Mouse (Mus musculus) hindbrain, embryonic 14.5 days (tissue): ENCODE results near the gene 1700024G13Rik. TPM values are rescaled to one million over a fixed set of nuclear protein-coding genes. Genes with fewer than 3 reads are reported as not detected.
"Not testable (repeated sequence)": the region's sequence is repeated elsewhere in the genome, so short reads cannot be mapped to it uniquely, and the experiment has no call there.

ENCODE experiments used
- ATAC-seq: fragments of 200-750 bp; cut with Nextera tagmentation; 2 replicates; pipeline ENCODE4 v1.8.0; 2017; ENCODE audit warnings: moderate number of reproducible peaks, mild to moderate bottlenecking, moderate TSS enrichment, moderate library complexity; ENCODE audit not compliant: low FRiP score
- DNase-seq: peaks from one replicate; pipeline ENCODE4 v3.0.0-alpha.2; 2015; ENCODE audit warnings: low spot score
- H3K27ac ChIP-seq: fragments of 300-500 bp; sonication (generic); 2 replicates; pipeline ENCODE4 v1.5.1; 2014; ENCODE audit warnings: mild to moderate bottlenecking, moderate library complexity
- H3K27me3 ChIP-seq: fragments of 300-500 bp; sonication (generic); 2 replicates; pipeline ENCODE4 v1.6.1; 2014; ENCODE audit warnings: mild to moderate bottlenecking, low read length, mixed read lengths; ENCODE audit not compliant: control insufficient read depth, insufficient read depth
- H3K36me3 ChIP-seq: fragments of 300-500 bp; sonication (generic); replicated peaks from 2 replicates; pipeline ENCODE4 v1.6.1; 2014; ENCODE audit not compliant: control insufficient read depth, insufficient read depth
- H3K4me1 ChIP-seq: fragments of 300-500 bp; sonication (generic); replicated peaks from 2 replicates; pipeline ENCODE4 v1.6.1; 2014; ENCODE audit warnings: antibody characterized with exemption, low read length, mixed read lengths; ENCODE audit not compliant: control insufficient read depth, insufficient read depth
- H3K4me2 ChIP-seq: fragments of 300-500 bp; sonication (generic); replicated peaks from 2 replicates; pipeline ENCODE4 v1.6.1; 2014; ENCODE audit warnings: mild to moderate bottlenecking, moderate library complexity
- H3K4me3 ChIP-seq: fragments of 300-500 bp; sonication (generic); replicated peaks from 2 replicates; pipeline ENCODE4 v1.5.1; 2014; ENCODE audit warnings: mild to moderate bottlenecking, low read length
- H3K9ac ChIP-seq: fragments of 300-500 bp; sonication (generic); 2 replicates; pipeline ENCODE4 v1.6.1; 2014
- H3K9me3 ChIP-seq: fragments of 300-500 bp; sonication (generic); 2 replicates; pipeline ENCODE4 v1.6.1; 2016; ENCODE audit warnings: low read length; ENCODE audit not compliant: control insufficient read depth
- WGBS: fragments of 180-500 bp; shearing (Covaris S2); extraction: QIAGEN DNeasy Blood & Tissue Kit; methylation state at CpG from one replicate; pipeline ENCODE4 v1.1.7; 2014; 5-methylcytosine and 5-hydroxymethylcytosine counted together
- polyA plus RNA-seq: library from polyadenylated mRNA; unstranded; fragments of >200 nt; fragmentation: Nextera tagmentation; extraction: Ambion mirVana; gene quantifications from 2 replicates; pipeline ENCODE4 v1.2.1, GENCODE M21; 2014

1700024G13Rik gene
- 0.85 and 0.87 TPM in 2 replicates for polyA plus RNA-seq

DNA sequence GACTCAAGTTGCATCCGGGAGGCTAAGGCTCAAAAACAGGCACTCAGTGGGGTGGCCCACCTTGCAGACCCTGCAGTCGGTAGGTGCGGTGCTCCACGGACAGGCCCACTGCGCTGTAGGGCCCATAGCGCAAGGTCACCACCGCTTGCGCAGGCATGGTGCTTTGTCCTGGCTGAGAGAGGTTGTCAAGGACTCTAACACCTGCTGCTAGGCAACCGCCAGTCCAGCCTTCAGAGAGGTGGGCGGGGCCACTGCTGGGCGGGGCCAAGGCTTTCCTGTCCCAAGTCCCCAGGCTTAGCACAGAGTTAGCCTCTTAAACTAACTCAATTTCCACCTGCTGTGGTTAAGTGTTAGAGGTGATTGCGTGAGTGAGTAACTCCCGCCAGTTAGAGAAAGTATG, at the start of gene 1700024G13Rik:
TSS of gene 1700024G13Rik (minus strand) at position 196 of the 400 bp plus-strand sequence.
- Histone ChIP-seq H3K36me3 (no peaks in the 10 kb centered on the region), H3K4me2 (0 out of 2 replicates have a peak within 1 kb of the TSS, but pooled peaks have one; percentile 18), H3K9me3 (no peaks in the 10 kb centered on the region), H3K9ac (no peak within 1 kb of the TSS), H3K4me1 (no peaks in the 10 kb centered on the region), H3K27me3 (no peaks in the 10 kb centered on the region), H3K27ac (no peak within 1 kb of the TSS), H3K4me3 (no peak within 1 kb of the TSS)
- DNase-seq: peak; percentile 35
- 0 out of 2 replicates have a peak, but pooled peaks have one; percentile 43 for ATAC-seq
- 1% methylated on average over 13 of the region's 13 CpGs for WGBS

DNA sequence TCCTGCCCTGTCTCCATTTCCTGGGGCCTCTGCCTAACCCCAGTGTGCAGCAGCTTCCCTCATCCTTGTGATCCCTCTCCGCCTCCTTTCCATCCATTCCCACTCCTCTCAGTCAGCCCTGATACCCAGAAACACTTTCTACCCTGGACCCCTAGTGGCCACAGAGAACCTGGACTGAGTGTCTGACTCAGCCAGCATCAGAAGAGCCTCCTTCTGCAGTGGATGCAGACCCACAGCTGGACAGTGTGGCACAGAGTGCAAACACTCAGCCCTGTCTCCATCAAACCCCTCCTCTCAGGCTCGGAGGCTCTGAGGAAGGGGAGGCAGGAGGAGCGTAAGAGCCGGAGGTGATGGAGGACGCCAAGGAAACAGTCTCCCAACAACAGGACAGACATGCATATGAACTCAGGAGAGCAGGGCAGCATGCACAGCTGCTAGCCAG, 49.2 kb upstream of the 1700024G13Rik start:
- H3K4me1 ChIP-seq: no peaks in the 10 kb centered on the region; the same call in 1 of the 2 replicates
- WGBS: 14% methylated on average over 5 of the region's 5 CpGs
- no peaks in the 10 kb centered on the region for H3K9me3 ChIP-seq
- no peak overlapping the region for H3K4me3 ChIP-seq
- no peaks in the 10 kb centered on the region for H3K27me3 ChIP-seq
- no peak overlapping the region for H3K9ac ChIP-seq
- H3K4me2 ChIP-seq: no peak overlapping the region
- ATAC-seq (no peak), DNase-seq (no peak)
- H3K27ac ChIP-seq: no peak overlapping the region
- H3K36me3 ChIP-seq: no peaks in the 10 kb centered on the region

DNA sequence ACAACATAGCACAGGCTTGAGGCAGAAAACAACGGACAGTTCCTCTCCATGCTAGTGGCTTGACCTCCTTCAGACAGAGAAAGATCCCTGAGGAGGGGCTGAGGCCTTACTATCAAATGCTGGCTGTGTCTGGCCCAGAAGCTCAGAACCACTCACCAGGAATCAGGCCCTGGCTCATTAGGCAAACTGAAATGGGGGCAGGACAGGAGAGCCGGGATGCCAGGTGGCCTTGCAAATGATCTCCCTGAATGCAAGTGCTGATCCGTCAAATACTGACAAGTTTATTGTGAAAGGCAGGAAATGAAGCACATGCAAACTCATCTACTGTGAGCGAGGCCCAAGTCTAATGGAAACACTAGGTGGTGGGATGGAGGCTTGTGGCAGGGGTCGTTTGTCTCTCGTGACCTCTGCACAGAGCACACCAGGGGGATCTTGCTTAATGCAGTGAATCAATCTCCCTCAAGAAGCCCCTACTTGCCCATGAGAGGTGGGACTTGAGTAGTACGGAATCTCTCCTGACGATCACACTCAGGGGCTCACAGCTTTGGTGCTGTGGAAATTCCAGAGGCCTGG, 40.9 kb upstream of the 1700024G13Rik start:
- H3K27me3 ChIP-seq: no peaks in the 10 kb centered on the region
- no peak for DNase-seq

DNA sequence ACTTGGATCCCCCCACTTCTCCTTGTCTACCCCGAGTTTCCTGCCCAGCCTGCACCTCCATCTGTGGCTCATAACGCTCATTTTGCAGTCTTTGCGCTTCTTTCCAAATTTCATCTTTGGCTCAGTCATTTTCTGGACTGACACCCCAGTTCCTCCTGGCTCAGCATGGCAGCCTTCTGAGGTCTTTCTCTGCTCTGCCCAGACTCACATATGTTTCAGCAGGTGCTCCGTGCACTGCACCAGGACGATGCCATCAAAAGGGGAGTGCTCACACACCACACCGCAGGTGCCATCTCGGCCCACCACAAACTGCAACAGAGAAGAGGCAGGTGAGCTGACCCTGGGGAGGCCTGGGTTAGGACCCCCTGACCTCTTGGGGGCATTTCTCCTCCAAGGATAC, 35.8 kb upstream of the 1700024G13Rik start:
- no peak overlapping the region for H3K27ac ChIP-seq
- no peak for ATAC-seq
- no peaks in the 10 kb centered on the region for H3K9me3 ChIP-seq
- H3K27me3 ChIP-seq: no peaks in the 10 kb centered on the region
- 88% methylated on average over 7 of the region's 7 CpGs for WGBS
- H3K4me1 ChIP-seq: 0 out of 2 replicates have a peak, but pooled peaks cover 2% of the 10 kb centered on the region
- no peaks in the 10 kb centered on the region for H3K36me3 ChIP-seq
- no peak for DNase-seq
- no peak overlapping the region for H3K4me2 ChIP-seq
- H3K4me3 ChIP-seq: no peak overlapping the region
- no peak overlapping the region for H3K9ac ChIP-seq

More for the DNA sequence above, 40.9 kb upstream of the 1700024G13Rik start:
- no peaks in the 10 kb centered on the region for H3K9me3 ChIP-seq
- H3K4me2 ChIP-seq: no peak overlapping the region
- WGBS: 18% methylated on average over 8 of the region's 8 CpGs
- no peak overlapping the region for H3K27ac ChIP-seq
- H3K36me3 ChIP-seq: no peaks in the 10 kb centered on the region
- ATAC-seq: no peak
- H3K4me3 ChIP-seq: no peak overlapping the region
- no peak overlapping the region for H3K9ac ChIP-seq
- peaks cover 2% of the 10 kb centered on the region; the same call in 1 of the 2 replicates for H3K4me1 ChIP-seq

DNA sequence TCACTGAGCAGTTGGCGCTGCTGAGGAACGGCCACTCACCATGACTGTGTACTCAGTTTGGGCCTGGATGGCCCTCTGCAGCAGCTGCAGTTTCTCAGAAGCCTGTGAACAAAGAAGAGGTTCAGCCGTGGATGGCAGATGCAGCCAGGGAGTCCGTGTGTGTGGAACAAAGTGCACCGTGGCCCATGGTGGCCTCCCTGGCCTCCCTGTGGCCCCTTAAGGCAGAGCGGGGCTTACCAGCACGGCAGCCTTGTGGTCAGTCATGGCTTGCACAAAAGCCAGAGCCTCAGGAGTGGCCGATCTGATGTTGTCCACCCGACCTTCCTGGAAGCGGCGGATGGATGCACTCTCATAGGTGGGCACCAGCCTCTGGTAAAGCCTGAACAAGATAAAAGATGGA, 30.6 kb upstream of the 1700024G13Rik start:
- peaks cover 9% of the 10 kb centered on the region; the same call in 1 of the 2 replicates for H3K9me3 ChIP-seq
- 82% methylated on average over 11 of the region's 11 CpGs for WGBS
- no peak overlapping the region for H3K4me3 ChIP-seq

DNA sequence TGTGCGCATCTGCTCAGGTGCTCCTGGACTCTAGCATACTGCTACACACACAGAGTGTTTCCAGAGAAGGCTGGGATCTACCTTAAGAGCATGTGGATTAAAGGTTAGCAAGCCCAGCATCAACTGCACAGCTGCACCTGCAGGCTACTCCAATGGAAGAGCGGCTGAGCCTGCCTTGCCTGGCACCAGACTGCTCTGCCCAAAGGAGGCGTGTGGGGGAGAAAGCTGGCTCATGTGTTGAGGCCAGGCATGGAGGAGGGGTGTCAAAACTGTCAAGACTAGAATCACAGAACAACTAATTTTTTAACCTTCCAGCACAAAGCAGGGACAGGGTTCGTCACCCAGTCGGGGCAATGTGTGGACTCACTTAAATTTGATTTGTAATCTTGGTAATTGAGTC, 23.9 kb upstream of the 1700024G13Rik start:
- ATAC-seq (no peak), DNase-seq (no peak)
- no peaks in the 10 kb centered on the region for H3K27me3 ChIP-seq
- no peaks in the 10 kb centered on the region for H3K4me1 ChIP-seq
- H3K9ac ChIP-seq: no peak overlapping the region
- H3K9me3 ChIP-seq: peaks cover 9% of the 10 kb centered on the region; the same call in 1 of the 2 replicates
- H3K4me2 ChIP-seq: no peak overlapping the region
- H3K4me3 ChIP-seq: no peak overlapping the region
- H3K27ac ChIP-seq: no peak overlapping the region
- no peaks in the 10 kb centered on the region for H3K36me3 ChIP-seq
- WGBS: 87% methylated on average over 5 of the region's 5 CpGs

More for the DNA sequence above, 30.6 kb upstream of the 1700024G13Rik start:
- Histone ChIP-seq H3K27me3 (no peaks in the 10 kb centered on the region), H3K9ac (no peak overlapping the region), H3K4me1 (no peaks in the 10 kb centered on the region), H3K27ac (no peak overlapping the region), H3K4me2 (no peak overlapping the region), H3K36me3 (no peaks in the 10 kb centered on the region)
- ATAC-seq: no peak
- DNase-seq: no peak

DNA sequence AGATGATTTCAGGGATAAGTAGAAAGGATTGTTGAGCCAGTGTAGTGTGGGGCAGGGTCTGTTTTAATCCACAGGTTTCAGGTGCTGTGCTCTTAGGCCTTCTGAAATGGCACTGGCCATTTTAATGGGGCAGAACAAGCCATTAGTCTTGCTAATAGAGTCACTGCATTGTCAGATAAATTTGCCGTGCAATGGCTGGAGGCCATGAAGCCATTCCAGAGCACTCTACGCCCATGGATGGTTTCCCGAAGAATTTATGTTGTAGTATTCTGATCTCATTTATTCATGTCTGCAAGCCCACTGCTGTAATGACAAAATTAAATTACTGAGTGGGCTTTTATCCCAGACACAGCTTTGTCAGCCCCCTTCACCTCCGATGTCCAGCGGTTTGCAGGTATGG, 21.9 kb upstream of the 1700024G13Rik start:
- Histone ChIP-seq H3K36me3 (no peaks in the 10 kb centered on the region), H3K9me3 (peaks cover 9% of the 10 kb centered on the region; the same call in 1 of the 2 replicates), H3K4me1 (no peaks in the 10 kb centered on the region), H3K9ac (no peak overlapping the region), H3K4me2 (no peak overlapping the region), H3K27me3 (no peaks in the 10 kb centered on the region), H3K4me3 (no peak overlapping the region), H3K27ac (no peak overlapping the region)
- WGBS: 56% methylated on average over 5 of the region's 5 CpGs
- ATAC-seq: no peak
- no peak for DNase-seq

DNA sequence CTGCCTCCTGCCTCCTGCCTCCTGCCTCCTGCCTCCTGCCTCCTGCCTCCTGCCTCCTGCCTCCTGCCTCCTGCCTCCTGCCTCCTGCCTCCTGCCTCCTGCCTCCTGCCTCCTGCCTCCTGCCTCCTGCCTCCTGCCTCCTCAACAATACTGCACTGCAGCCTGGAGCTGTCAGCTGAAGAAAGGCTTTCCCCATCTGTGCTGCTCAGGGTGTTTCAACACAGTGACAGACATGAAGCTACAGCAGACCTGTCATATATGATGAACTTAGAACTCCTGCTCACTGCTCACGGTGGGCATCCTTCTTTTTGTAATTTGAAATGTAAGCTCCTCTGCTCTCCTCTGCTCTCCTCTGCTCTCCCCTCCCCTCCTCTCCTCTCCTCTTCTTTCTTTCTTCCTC, 17.2 kb upstream of the 1700024G13Rik start:
- not testable (repeated sequence) for H3K4me2 ChIP-seq, H3K9ac ChIP-seq, H3K36me3 ChIP-seq, ATAC-seq, H3K27ac ChIP-seq, H3K27me3 ChIP-seq, H3K4me3 ChIP-seq, H3K9me3 ChIP-seq, H3K4me1 ChIP-seq, DNase-seq
- WGBS: 71% methylated on average over 1 of the region's 1 CpGs

DNA sequence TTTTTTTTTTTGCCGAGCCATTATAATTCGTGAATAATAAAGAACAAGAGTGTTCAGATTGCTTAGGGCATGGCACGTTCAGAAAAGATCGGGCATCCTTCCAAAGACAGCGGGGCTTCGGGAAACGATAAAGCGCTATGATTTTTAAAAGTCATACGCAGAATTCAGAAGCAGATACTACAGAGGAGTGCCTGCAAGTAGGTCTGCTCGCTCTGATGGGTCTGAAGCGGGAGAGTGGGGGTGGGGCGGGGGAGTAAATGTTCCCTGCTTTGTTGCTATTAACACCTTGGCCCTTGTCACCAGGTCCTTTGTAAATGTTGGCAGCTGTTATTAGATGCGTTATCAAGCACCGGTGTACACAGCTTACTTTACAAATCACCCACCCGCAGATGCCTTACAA, 6.6 kb downstream of the 1700024G13Rik start:
- no peak overlapping the region for H3K4me3 ChIP-seq
- H3K27me3 ChIP-seq: peaks cover 6% of the 10 kb centered on the region; the same call in 1 of the 2 replicates
- H3K4me2 ChIP-seq: peak overlapping the region; percentile 17
- no peak overlapping the region for H3K9ac ChIP-seq
- 41% methylated on average over 15 of the region's 15 CpGs for WGBS
- H3K36me3 ChIP-seq: no peaks in the 10 kb centered on the region
- no peak for DNase-seq
- H3K4me1 ChIP-seq: peaks cover 24% of the 10 kb centered on the region
- 0 out of 2 replicates have a peak, but pooled peaks have one; percentile 34 for ATAC-seq
- no peaks in the 10 kb centered on the region for H3K9me3 ChIP-seq
- H3K27ac ChIP-seq: no peak overlapping the region
